Mouse (Mus musculus): ENCODE results near the gene 9530077C05Rik. TPM values are rescaled to one million over a fixed set of nuclear protein-coding genes. Genes with fewer than 3 reads are reported as not detected.

9530077C05Rik gene
- polyA plus RNA-seq, 1 experiment = 0.13 TPM

- no peak for TF ChIP-seq CTCF (IDR thresholded peaks at IDR 0.05; ENCODE audit: low read depth, low read length)
- TF ChIP-seq POLR2A (IDR thresholded peaks at IDR 0.05; ENCODE audit: borderline replicate concordance, low read depth, low read length) = no peak
- Histone ChIP-seq H3K4me1 (ENCODE audit: control insufficient read depth, insufficient read depth, low read length) (peaks cover 6% of the 10 kb centered on the region), H3K27ac (ENCODE audit: insufficient read depth, low read depth, low read length) (no peak overlapping the region), H3K4me3 (ENCODE audit: insufficient read depth, low read length) (no peak overlapping the region)
These were observed 4.9 kb downstream of the 9530077C05Rik start for GRCm38 (mm10) chr9:22416187-22416586.

DNA sequence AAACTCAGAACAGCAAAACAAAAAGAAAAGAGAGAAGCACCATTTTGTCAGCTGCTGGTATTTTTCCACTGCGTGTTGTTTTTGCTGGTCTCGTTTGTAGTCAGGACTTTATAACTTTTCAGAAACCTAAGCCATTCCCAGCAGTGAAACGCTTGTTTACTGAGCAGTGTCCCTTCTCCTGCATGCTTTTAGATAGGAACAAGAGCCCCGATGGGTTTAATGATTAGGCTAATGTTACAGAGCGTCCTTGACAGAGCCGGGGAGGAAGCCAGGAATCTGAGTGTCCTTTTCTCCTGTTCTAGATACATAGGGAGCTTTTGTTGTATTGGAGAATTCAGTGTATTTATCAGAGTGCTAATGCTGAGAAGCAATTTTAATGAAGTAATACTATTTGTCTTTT is 6.2 kb downstream of the 9530077C05Rik start:
- Histone ChIP-seq H3K4me1 (ENCODE audit: control insufficient read depth, insufficient read depth, low read length) (peaks cover 4% of the 10 kb centered on the region), H3K4me3 (ENCODE audit: insufficient read depth, low read length) (no peak overlapping the region), H3K27ac (ENCODE audit: insufficient read depth, low read depth, low read length) (no peak overlapping the region)
- TF ChIP-seq POLR2A (IDR thresholded peaks at IDR 0.05; ENCODE audit: borderline replicate concordance, low read depth, low read length) = no peak
- TF ChIP-seq CTCF (IDR thresholded peaks at IDR 0.05; ENCODE audit: low read depth, low read length) = no peak

- TF ChIP-seq POLR2A (IDR thresholded peaks at IDR 0.05; ENCODE audit: borderline replicate concordance, low read depth, low read length) = no peak
- no peak for TF ChIP-seq CTCF (IDR thresholded peaks at IDR 0.05; ENCODE audit: low read depth, low read length)
- H3K4me3 ChIP-seq (ENCODE audit: insufficient read depth, low read length) = no peak overlapping the region
These were observed 8.6 kb downstream of the 9530077C05Rik start for GRCm38 (mm10) chr9:22419877-22420276.

DNA sequence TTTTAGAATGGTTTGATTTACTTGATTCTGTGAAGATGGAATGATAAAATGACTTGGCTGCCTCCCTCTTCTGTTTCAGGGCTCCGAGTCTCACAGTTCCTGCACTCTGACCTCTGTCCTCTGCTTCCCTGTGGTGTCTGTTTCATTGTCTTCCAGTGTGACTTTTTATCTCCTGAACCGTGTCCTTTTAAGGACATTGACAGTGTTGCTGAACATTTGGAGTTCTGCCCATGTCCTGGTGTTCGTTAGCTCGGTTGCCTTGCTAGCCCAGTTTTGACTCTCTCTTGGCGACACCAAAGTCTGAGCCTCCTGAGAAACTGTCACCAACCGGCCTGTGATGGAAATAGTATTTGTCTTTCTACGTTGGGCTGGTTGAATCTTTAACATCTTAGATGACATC is 9.2 kb downstream of the 9530077C05Rik start:
- Histone ChIP-seq H3K4me3 (ENCODE audit: insufficient read depth, low read length) (no peak overlapping the region), H3K4me1 (ENCODE audit: control insufficient read depth, insufficient read depth, low read length) (peaks cover 4% of the 10 kb centered on the region), H3K27ac (ENCODE audit: insufficient read depth, low read depth, low read length) (no peak overlapping the region)
- TF ChIP-seq POLR2A (IDR thresholded peaks at IDR 0.05; ENCODE audit: borderline replicate concordance, low read depth, low read length) (no peak), CTCF (IDR thresholded peaks at IDR 0.05; ENCODE audit: low read depth, low read length) (no peak)

More at GRCm38 (mm10) chr9:22419877-22420276, 8.6 kb downstream of the 9530077C05Rik start:
- no peak overlapping the region for H3K27ac ChIP-seq (ENCODE audit: insufficient read depth, low read depth, low read length)
- H3K4me1 ChIP-seq (ENCODE audit: control insufficient read depth, insufficient read depth, low read length) = peaks cover 4% of the 10 kb centered on the region

DNA sequence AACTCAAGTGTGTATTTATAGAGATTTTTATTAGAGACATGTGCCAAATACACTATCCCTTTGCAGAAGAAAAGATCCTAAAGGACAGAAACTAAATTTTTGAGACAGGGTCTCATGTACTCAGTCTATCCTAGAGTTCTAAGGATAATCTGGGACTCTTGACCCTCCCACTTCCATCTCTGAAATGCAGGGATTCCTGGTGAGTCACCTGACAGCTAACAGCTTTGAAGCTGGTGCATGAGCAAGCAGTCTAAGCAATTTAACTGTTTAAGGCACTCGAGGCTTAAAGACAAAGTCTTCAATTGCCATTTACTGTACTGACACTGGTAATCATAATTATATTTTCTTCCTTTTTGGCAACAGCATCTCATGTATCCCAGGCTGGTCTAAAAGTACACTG is 11.2 kb downstream of the 9530077C05Rik start:
- TF ChIP-seq CTCF (IDR thresholded peaks at IDR 0.05; ENCODE audit: low read depth, low read length) = no peak
- no peak for TF ChIP-seq POLR2A (IDR thresholded peaks at IDR 0.05; ENCODE audit: borderline replicate concordance, low read depth, low read length)
- no peak overlapping the region for H3K27ac ChIP-seq (ENCODE audit: insufficient read depth, low read depth, low read length)
- H3K4me3 ChIP-seq (ENCODE audit: insufficient read depth, low read length) = no peak overlapping the region
- H3K4me1 ChIP-seq (ENCODE audit: control insufficient read depth, insufficient read depth, low read length) = peaks cover 4% of the 10 kb centered on the region

GRCm38 (mm10) chr9:22423507-22423906 is 12.2 kb downstream of the 9530077C05Rik start:
- no peak overlapping the region for H3K4me3 ChIP-seq (ENCODE audit: insufficient read depth, low read length)
- peaks cover 4% of the 10 kb centered on the region for H3K4me1 ChIP-seq (ENCODE audit: control insufficient read depth, insufficient read depth, low read length)
- TF ChIP-seq CTCF (IDR thresholded peaks at IDR 0.05; ENCODE audit: low read depth, low read length) (no peak), POLR2A (IDR thresholded peaks at IDR 0.05; ENCODE audit: borderline replicate concordance, low read depth, low read length) (no peak)
- no peak overlapping the region for H3K27ac ChIP-seq (ENCODE audit: insufficient read depth, low read depth, low read length)

DNA sequence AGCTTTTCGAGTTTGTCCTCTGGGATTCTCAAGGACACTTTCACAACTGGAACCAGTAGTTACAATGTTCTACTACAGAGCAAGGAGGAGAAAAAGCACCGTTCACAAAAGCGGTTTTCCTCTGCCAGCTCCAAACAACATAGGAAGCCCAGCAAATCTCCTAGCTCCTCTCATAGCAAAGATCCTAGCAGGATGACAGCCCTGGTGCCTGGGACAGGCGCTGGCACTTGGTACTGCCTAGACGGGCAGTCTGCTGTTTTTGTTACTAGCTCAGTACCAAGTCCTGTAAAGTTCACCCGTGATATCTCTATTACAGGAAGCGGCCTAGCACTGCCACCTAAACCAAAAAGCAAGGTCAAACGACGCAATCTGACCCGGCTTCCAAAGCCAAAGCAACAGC is 12.9 kb downstream of the 9530077C05Rik start:
- H3K27ac ChIP-seq (ENCODE audit: insufficient read depth, low read depth, low read length) = no peak overlapping the region
- H3K4me1 ChIP-seq (ENCODE audit: control insufficient read depth, insufficient read depth, low read length) = no peaks in the 10 kb centered on the region
- TF ChIP-seq CTCF (IDR thresholded peaks at IDR 0.05; ENCODE audit: low read depth, low read length) (no peak), POLR2A (IDR thresholded peaks at IDR 0.05; ENCODE audit: borderline replicate concordance, low read depth, low read length) (no peak)
- no peak overlapping the region for H3K4me3 ChIP-seq (ENCODE audit: insufficient read depth, low read length)

GRCm38 (mm10) chr9:22424719-22425118 is 13.4 kb downstream of the 9530077C05Rik start:
- H3K4me1 ChIP-seq (ENCODE audit: control insufficient read depth, insufficient read depth, low read length) = no peaks in the 10 kb centered on the region
- no peak for TF ChIP-seq CTCF (IDR thresholded peaks at IDR 0.05; ENCODE audit: low read depth, low read length)
- TF ChIP-seq POLR2A (IDR thresholded peaks at IDR 0.05; ENCODE audit: borderline replicate concordance, low read depth, low read length) = no peak
- no peak overlapping the region for H3K4me3 ChIP-seq (ENCODE audit: insufficient read depth, low read length)
- H3K27ac ChIP-seq (ENCODE audit: insufficient read depth, low read depth, low read length) = no peak overlapping the region

GRCm38 (mm10) chr9:22428028-22428665 is 16.8 kb downstream of the 9530077C05Rik start:
- Histone ChIP-seq H3K4me1 (ENCODE audit: control insufficient read depth, insufficient read depth, low read length) (no peaks in the 10 kb centered on the region; the same call in 1 of the 2 replicates), H3K27ac (ENCODE audit: insufficient read depth, low read depth, low read length) (no peak overlapping the region), H3K4me3 (ENCODE audit: insufficient read depth, low read length) (no peak overlapping the region)
- TF ChIP-seq CTCF (IDR thresholded peaks at IDR 0.05; ENCODE audit: low read depth, low read length) = no peak
- no peak for TF ChIP-seq POLR2A (IDR thresholded peaks at IDR 0.05; ENCODE audit: borderline replicate concordance, low read depth, low read length)

GRCm38 (mm10) chr9:22428666-22429410 is 17.5 kb downstream of the 9530077C05Rik start:
- TF ChIP-seq POLR2A (IDR thresholded peaks at IDR 0.05; ENCODE audit: borderline replicate concordance, low read depth, low read length) (no peak), CTCF (IDR thresholded peaks at IDR 0.05; ENCODE audit: low read depth, low read length) (no peak)
- Histone ChIP-seq H3K4me3 (ENCODE audit: insufficient read depth, low read length) (no peak overlapping the region), H3K27ac (ENCODE audit: insufficient read depth, low read depth, low read length) (no peak overlapping the region)

More at GRCm38 (mm10) chr9:22428666-22429410, 17.5 kb downstream of the 9530077C05Rik start:
- H3K4me1 ChIP-seq (ENCODE audit: control insufficient read depth, insufficient read depth, low read length) = no peaks in the 10 kb centered on the region; the same call in 1 of the 2 replicates
